Mouse (Mus musculus) MEL (cell line): Measurements from ENCODE around the gene Inpp5d.

Experiments
- E2F4 ChIP-seq: IDR thresholded peaks from 2 replicates; pipeline ENCODE4 v1.6.1; 2011; ENCODE audit warnings: low read depth, low read length, improper control_type of control experiment, borderline replicate concordance
- EP300 ChIP-seq, 2 experiments: IDR thresholded peaks; 2 replicates each; pipeline ENCODE4 v1.6.1; 2011; ENCODE audit warnings: improper control_type of control experiment in 2 of 2, low read length in 2 of 2, low read depth in 1 of 2, mild to moderate bottlenecking in 1 of 2
- MEF2A ChIP-seq: IDR thresholded peaks from 2 replicates; pipeline ENCODE4 v1.6.1; 2014; ENCODE audit warnings: low read depth, mild to moderate bottlenecking, inconsistent platforms, low read length, improper control_type of control experiment; ENCODE audit not compliant: poor library complexity, insufficient replicate concordance, severe bottlenecking; ENCODE audit errors: extremely low read depth
- NRF1 ChIP-seq: IDR thresholded peaks from 2 replicates; pipeline ENCODE4 v1.6.1; 2014; ENCODE audit warnings: low read depth, mild to moderate bottlenecking, inconsistent platforms, low read length, improper control_type of control experiment, moderate library complexity; ENCODE audit not compliant: poor library complexity, insufficient read depth, severe bottlenecking
- POLR2A ChIP-seq, 2 experiments: IDR thresholded peaks; 2 replicates each; pipeline ENCODE4 v1.6.1; 2011 to 2012; ENCODE audit warnings: low read length in 2 of 2, mild to moderate bottlenecking in 2 of 2, control low read depth in 1 of 2, improper control_type of control experiment in 1 of 2, low read depth in 1 of 2, moderate library complexity in 1 of 2; ENCODE audit not compliant: control insufficient read depth in 1 of 2, insufficient read depth in 1 of 2, poor library complexity in 1 of 2
- TCF12 ChIP-seq: IDR thresholded peaks from 2 replicates; pipeline ENCODE4 v1.6.1; 2014; ENCODE audit warnings: low read depth, mild to moderate bottlenecking, inconsistent platforms, low read length, improper control_type of control experiment, moderate library complexity

DNA sequence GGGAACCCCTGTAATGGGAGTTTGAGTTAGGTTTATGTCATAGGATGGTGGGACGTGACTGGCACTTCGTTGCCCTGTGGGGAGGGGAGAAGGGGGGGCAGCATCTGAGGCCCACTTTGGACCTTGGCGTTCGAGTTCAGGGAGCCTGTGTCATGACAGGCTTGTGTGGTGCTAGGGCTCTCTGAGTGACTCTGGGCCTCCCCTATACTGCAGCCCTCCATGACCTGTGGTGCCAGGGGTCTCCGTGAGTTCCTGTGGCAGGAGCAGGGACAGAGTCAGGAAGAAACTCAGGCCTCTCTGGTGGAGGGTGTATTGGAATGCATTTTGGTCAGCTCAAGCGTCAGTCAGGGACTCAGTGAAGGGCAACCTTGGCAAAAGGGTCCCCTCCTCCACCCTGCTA, 581 bp downstream of the Inpp5d start:
- no peak for TF ChIP-seq MEF2A
- no peak for TF ChIP-seq NRF1
- TF ChIP-seq POLR2A (IDR thresholded peaks at IDR 0.05; ENCODE audit: control insufficient read depth in 1 of 2, insufficient read depth in 1 of 2, low read depth in 1 of 2, low read length in 2 of 2, poor library complexity in 1 of 2) = no peak
- no peak; a peak in 1 of 4 replicates for TF ChIP-seq EP300 (IDR thresholded peaks at IDR 0.05; ENCODE audit: low read depth in 1 of 2, low read length in 2 of 2)
- no peak for TF ChIP-seq TCF12
- no peak for TF ChIP-seq E2F4
